Mouse (Mus musculus) CD4-positive helper T cell, adult 2 months (primary cell): ENCODE data around the gene Dnajc17.

Experiments
- DNase-seq: peaks from one replicate; pipeline ENCODE4 v3.0.0-alpha.2; 2012; ENCODE audit warnings: low read depth, missing footprints, low spot score

Dnajc17 gene

GRCm38 (mm10) chr2:119198049-119198448 is 10.5 kb downstream of the Dnajc17 start:
- no peak for DNase-seq

GRCm38 (mm10) chr2:119197493-119197892 is 11.1 kb downstream of the Dnajc17 start:
- DNase-seq = no peak

- DNase-seq = peak; percentile 14
Measured at GRCm38 (mm10) chr2:119196316-119197108, 12.1 kb downstream of the Dnajc17 start.

GRCm38 (mm10) chr2:119194140-119194539 is 14.5 kb downstream of the Dnajc17 start:
- no peak for DNase-seq

- DNase-seq = no peak
Measured at GRCm38 (mm10) chr2:119190969-119191368, 17.6 kb downstream of the Dnajc17 start.

- DNase-seq = peak; percentile 81
Measured at GRCm38 (mm10) chr2:119189029-119189710, 19.4 kb downstream of the Dnajc17 start.

GRCm38 (mm10) chr2:119182914-119183313 is 25.7 kb downstream of the Dnajc17 start:
- DNase-seq = no peak

- no peak for DNase-seq
Measured at GRCm38 (mm10) chr2:119177384-119177939, 31.1 kb downstream of the Dnajc17 start.

- no peak for DNase-seq
Measured at GRCm38 (mm10) chr2:119176761-119177160, 31.8 kb downstream of the Dnajc17 start.

GRCm38 (mm10) chr2:119175614-119176013 is 33.0 kb downstream of the Dnajc17 start:
- no peak for DNase-seq

- no peak for DNase-seq
Measured at GRCm38 (mm10) chr2:119174866-119175265, 33.7 kb downstream of the Dnajc17 start.

GRCm38 (mm10) chr2:119173991-119174651 is 34.5 kb downstream of the Dnajc17 start, which contains the start of gene Gm14137:
Gm14137 (plus strand) TSS chr2:119174509.
- no peak for DNase-seq

- DNase-seq = no peak
Measured at GRCm38 (mm10) chr2:119172862-119173576, 35.6 kb downstream of the Dnajc17 start.

GRCm38 (mm10) chr2:119172446-119172845 is 36.1 kb downstream of the Dnajc17 start:
- no peak for DNase-seq

- DNase-seq = no peak
Measured at GRCm38 (mm10) chr2:119171574-119171973, 37.0 kb downstream of the Dnajc17 start.

- DNase-seq = no peak
Measured at GRCm38 (mm10) chr2:119170282-119170681, 38.3 kb downstream of the Dnajc17 start.

- no peak for DNase-seq
Measured at GRCm38 (mm10) chr2:119167866-119168256, 40.7 kb downstream of the Dnajc17 start.

- DNase-seq = peak; percentile 47
Measured at GRCm38 (mm10) chr2:119166901-119167865, 41.4 kb downstream of the Dnajc17 start, which contains the start of gene Gchfr. Gchfr (plus strand) TSS chr2:119167773.

- DNase-seq = no peak
Measured at GRCm38 (mm10) chr2:119165401-119165800, 43.2 kb downstream of the Dnajc17 start.

- DNase-seq = no peak
Measured at GRCm38 (mm10) chr2:119163999-119164398, 44.6 kb downstream of the Dnajc17 start.
